Mouse (Mus musculus): Measurements from ENCODE around the gene Nrip1. TPM values are rescaled to one million over a fixed set of nuclear protein-coding genes. Genes with fewer than 3 reads are reported as not detected.
"Not testable (repeated sequence)": the region's sequence is repeated elsewhere in the genome, so short reads cannot be mapped to it uniquely, and the experiment has no call there.

The Nrip1 gene
- total and polyA plus RNA-seq, 3 experiments, result 10.4 to 91.1 (median 25.0) TPM

- no peak for ATAC-seq (ENCODE audit: extremely low read depth, insufficient number of reproducible peaks, low FRiP score, poor library complexity, severe bottlenecking)
- no peaks in the 10 kb centered on the region for H3K9me3 ChIP-seq (replicated peaks)
- peaks cover 7% of the 10 kb centered on the region; the same call in 1 of the 2 replicates for H3K27me3 ChIP-seq (ENCODE audit: insufficient read depth, low read length)
- H3K4me3 ChIP-seq (ENCODE audit: low read depth, low read length), result no peak overlapping the region
- no peaks in the 10 kb centered on the region for H3K4me1 ChIP-seq (ENCODE audit: insufficient read depth, low read depth, low read length)
- no peak for DNase-seq (ENCODE audit: low spot score)
- TF ChIP-seq CTCF (IDR thresholded peaks at IDR 0.05; ENCODE audit: low read depth, low read length) (no peak), GATA2 (IDR thresholded peaks at IDR 0.05; ENCODE audit: borderline replicate concordance, low read depth, low read length) (no peak), TAL1 (conservative IDR thresholded peaks at IDR 0.05; ENCODE audit: low read depth, low read length) (no peak), GATA1 (IDR thresholded peaks at IDR 0.05; ENCODE audit: borderline replicate concordance, low read length) (no peak), POLR2AphosphoS5 (IDR thresholded peaks at IDR 0.05; ENCODE audit: insufficient replicate concordance, low read depth, low read length) (no peak)
- H3K36me3 ChIP-seq (replicated peaks), result no peaks in the 10 kb centered on the region
These were observed 33.3 kb upstream of the Nrip1 start for GRCm38 (mm10) chr16:76406897-76407296.

- no peak for TF ChIP-seq POLR2AphosphoS5 (IDR thresholded peaks at IDR 0.05; ENCODE audit: insufficient replicate concordance, low read depth, low read length)
- no peak for TF ChIP-seq TAL1 (conservative IDR thresholded peaks at IDR 0.05; ENCODE audit: low read depth, low read length)
- TF ChIP-seq GATA2 (IDR thresholded peaks at IDR 0.05; ENCODE audit: borderline replicate concordance, low read depth, low read length), result no peak
- no peak for TF ChIP-seq GATA1 (IDR thresholded peaks at IDR 0.05; ENCODE audit: borderline replicate concordance, low read length)
- TF ChIP-seq CTCF (IDR thresholded peaks at IDR 0.05; ENCODE audit: low read depth, low read length), result no peak
- no peaks in the 10 kb centered on the region for H3K9me3 ChIP-seq (replicated peaks)
- DNase-seq (ENCODE audit: low spot score) (no peak), ATAC-seq (ENCODE audit: extremely low read depth, insufficient number of reproducible peaks, low FRiP score, poor library complexity, severe bottlenecking) (no peak)
- H3K27me3 ChIP-seq (ENCODE audit: insufficient read depth, low read length), result peaks cover 7% of the 10 kb centered on the region; the same call in 1 of the 2 replicates
- no peaks in the 10 kb centered on the region for H3K4me1 ChIP-seq (ENCODE audit: insufficient read depth, low read depth, low read length)
- no peaks in the 10 kb centered on the region for H3K36me3 ChIP-seq (replicated peaks)
- no peak overlapping the region for H3K4me3 ChIP-seq (ENCODE audit: low read depth, low read length)
These were observed 32.7 kb upstream of the Nrip1 start for GRCm38 (mm10) chr16:76406319-76406718.

- not testable (repeated sequence) for DNase-seq (ENCODE audit: low spot score); H3K36me3 ChIP-seq (replicated peaks); H3K27me3 ChIP-seq (ENCODE audit: insufficient read depth, low read length); H3K4me1 ChIP-seq (ENCODE audit: insufficient read depth, low read depth, low read length); H3K9me3 ChIP-seq (replicated peaks); H3K4me3 ChIP-seq (ENCODE audit: low read depth, low read length); ATAC-seq (ENCODE audit: extremely low read depth, insufficient number of reproducible peaks, low FRiP score, poor library complexity, severe bottlenecking)
These were observed 29.7 kb upstream of the Nrip1 start for GRCm38 (mm10) chr16:76403305-76403704.

GRCm38 (mm10) chr16:76396512-76396911 is 22.9 kb upstream of the Nrip1 start:
- ATAC-seq (ENCODE audit: extremely low read depth, insufficient number of reproducible peaks, low FRiP score, poor library complexity, severe bottlenecking), result no peak

GRCm38 (mm10) chr16:76393267-76393666 is 19.6 kb upstream of the Nrip1 start:
- H3K27me3 ChIP-seq (ENCODE audit: insufficient read depth, low read length), result peaks cover 4% of the 10 kb centered on the region; the same call in 1 of the 2 replicates
- no peak for TF ChIP-seq CTCF (IDR thresholded peaks at IDR 0.05; ENCODE audit: low read depth, low read length)
- no peak for TF ChIP-seq GATA1 (IDR thresholded peaks at IDR 0.05; ENCODE audit: borderline replicate concordance, low read length)
- TF ChIP-seq GATA2 (IDR thresholded peaks at IDR 0.05; ENCODE audit: borderline replicate concordance, low read depth, low read length), result no peak
- TF ChIP-seq TAL1 (conservative IDR thresholded peaks at IDR 0.05; ENCODE audit: low read depth, low read length), result no peak
- TF ChIP-seq POLR2AphosphoS5 (IDR thresholded peaks at IDR 0.05; ENCODE audit: insufficient replicate concordance, low read depth, low read length), result no peak
- no peak for ATAC-seq (ENCODE audit: extremely low read depth, insufficient number of reproducible peaks, low FRiP score, poor library complexity, severe bottlenecking)
- no peaks in the 10 kb centered on the region for H3K9me3 ChIP-seq (replicated peaks)
- H3K4me3 ChIP-seq (ENCODE audit: low read depth, low read length), result no peak overlapping the region
- no peaks in the 10 kb centered on the region for H3K36me3 ChIP-seq (replicated peaks)
- no peak for DNase-seq (ENCODE audit: low spot score)
- H3K4me1 ChIP-seq (ENCODE audit: insufficient read depth, low read depth, low read length), result no peaks in the 10 kb centered on the region

More at GRCm38 (mm10) chr16:76396512-76396911, 22.9 kb upstream of the Nrip1 start:
- no peak overlapping the region for H3K4me3 ChIP-seq (ENCODE audit: low read depth, low read length)
- no peaks in the 10 kb centered on the region for H3K9me3 ChIP-seq (replicated peaks)
- TF ChIP-seq GATA2 (IDR thresholded peaks at IDR 0.05; ENCODE audit: borderline replicate concordance, low read depth, low read length) (no peak), GATA1 (IDR thresholded peaks at IDR 0.05; ENCODE audit: borderline replicate concordance, low read length) (no peak), TAL1 (conservative IDR thresholded peaks at IDR 0.05; ENCODE audit: low read depth, low read length) (no peak), POLR2AphosphoS5 (IDR thresholded peaks at IDR 0.05; ENCODE audit: insufficient replicate concordance, low read depth, low read length) (no peak), CTCF (IDR thresholded peaks at IDR 0.05; ENCODE audit: low read depth, low read length) (no peak)
- no peaks in the 10 kb centered on the region for H3K4me1 ChIP-seq (ENCODE audit: insufficient read depth, low read depth, low read length)
- no peaks in the 10 kb centered on the region; the same call in 1 of the 2 replicates for H3K27me3 ChIP-seq (ENCODE audit: insufficient read depth, low read length)
- no peaks in the 10 kb centered on the region for H3K36me3 ChIP-seq (replicated peaks)
- DNase-seq (ENCODE audit: low spot score), result no peak

- Histone ChIP-seq H3K36me3 (replicated peaks) (no peaks in the 10 kb centered on the region), H3K4me1 (ENCODE audit: insufficient read depth, low read depth, low read length) (no peaks in the 10 kb centered on the region), H3K27me3 (ENCODE audit: insufficient read depth, low read length) (peaks cover 4% of the 10 kb centered on the region), H3K4me3 (ENCODE audit: low read depth, low read length) (no peak overlapping the region), H3K9me3 (replicated peaks) (no peaks in the 10 kb centered on the region)
- TF ChIP-seq POLR2AphosphoS5 (IDR thresholded peaks at IDR 0.05; ENCODE audit: insufficient replicate concordance, low read depth, low read length), result no peak
- no peak for TF ChIP-seq GATA1 (IDR thresholded peaks at IDR 0.05; ENCODE audit: borderline replicate concordance, low read length)
- TF ChIP-seq GATA2 (IDR thresholded peaks at IDR 0.05; ENCODE audit: borderline replicate concordance, low read depth, low read length), result no peak
- TF ChIP-seq CTCF (IDR thresholded peaks at IDR 0.05; ENCODE audit: low read depth, low read length), result no peak
- no peak for TF ChIP-seq TAL1 (conservative IDR thresholded peaks at IDR 0.05; ENCODE audit: low read depth, low read length)
- ATAC-seq (ENCODE audit: extremely low read depth, insufficient number of reproducible peaks, low FRiP score, poor library complexity, severe bottlenecking) (no peak), DNase-seq (ENCODE audit: low spot score) (no peak)
These were observed 12.9 kb upstream of the Nrip1 start for GRCm38 (mm10) chr16:76386496-76386895.

GRCm38 (mm10) chr16:76386071-76386470 is 12.4 kb upstream of the Nrip1 start:
- Histone ChIP-seq H3K36me3 (replicated peaks) (no peaks in the 10 kb centered on the region), H3K4me1 (ENCODE audit: insufficient read depth, low read depth, low read length) (no peaks in the 10 kb centered on the region), H3K4me3 (ENCODE audit: low read depth, low read length) (no peak overlapping the region), H3K27me3 (ENCODE audit: insufficient read depth, low read length) (peaks cover 8% of the 10 kb centered on the region), H3K9me3 (replicated peaks) (no peaks in the 10 kb centered on the region)
- TF ChIP-seq GATA1 (IDR thresholded peaks at IDR 0.05; ENCODE audit: borderline replicate concordance, low read length) (no peak), CTCF (IDR thresholded peaks at IDR 0.05; ENCODE audit: low read depth, low read length) (no peak), TAL1 (conservative IDR thresholded peaks at IDR 0.05; ENCODE audit: low read depth, low read length) (no peak), GATA2 (IDR thresholded peaks at IDR 0.05; ENCODE audit: borderline replicate concordance, low read depth, low read length) (no peak), POLR2AphosphoS5 (IDR thresholded peaks at IDR 0.05; ENCODE audit: insufficient replicate concordance, low read depth, low read length) (no peak)
- no peak for ATAC-seq (ENCODE audit: extremely low read depth, insufficient number of reproducible peaks, low FRiP score, poor library complexity, severe bottlenecking)
- DNase-seq (ENCODE audit: low spot score), result no peak
